Mouse (Mus musculus) ES-E14 (cell line): ENCODE data around the gene Dedd2.

ENCODE experiments used
- CHD2 ChIP-seq: IDR thresholded peaks from 2 replicates; pipeline ENCODE4 v1.6.1; 2014; ENCODE audit warnings: mild to moderate bottlenecking, low read depth, low read length, inconsistent platforms
- HCFC1 ChIP-seq: IDR thresholded peaks from 2 replicates; pipeline ENCODE4 v1.6.1; 2012; ENCODE audit warnings: low read length, inconsistent platforms, borderline replicate concordance; ENCODE audit not compliant: insufficient read depth
- MAFK ChIP-seq: IDR thresholded peaks from 2 replicates; pipeline ENCODE4 v1.6.1; 2014; ENCODE audit warnings: mild to moderate bottlenecking, low read depth, low read length, inconsistent platforms; ENCODE audit not compliant: insufficient read depth
- ZC3H11A ChIP-seq: IDR thresholded peaks from 2 replicates; pipeline ENCODE4 v1.6.1; 2012; ENCODE audit warnings: low read depth, mild to moderate bottlenecking, inconsistent platforms, low read length, borderline replicate concordance
- ZNF384 ChIP-seq: IDR thresholded peaks from 2 replicates; pipeline ENCODE4 v1.6.1; 2012; ENCODE audit warnings: low read depth, low read length, inconsistent platforms

DNA sequence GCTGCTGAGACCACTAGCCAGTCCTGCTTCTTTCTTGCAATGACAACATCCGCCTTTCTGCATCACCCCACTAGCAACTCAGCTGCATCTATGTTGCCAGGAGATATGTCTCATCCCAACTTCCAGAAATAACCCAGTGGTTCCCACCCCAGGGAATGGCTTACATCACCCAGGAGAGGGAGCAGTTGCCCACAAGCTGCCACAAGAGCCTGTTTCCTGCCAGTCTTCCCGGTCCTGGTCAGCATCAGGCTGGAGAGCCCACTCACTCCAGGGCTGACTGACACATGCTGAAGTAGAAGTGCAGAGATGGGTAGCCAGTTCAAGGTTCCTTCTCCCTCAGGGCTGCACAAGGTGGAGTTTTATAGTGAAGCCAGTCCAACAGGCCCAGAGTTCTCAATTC is 20.6 kb upstream of the Dedd2 start:
- TF ChIP-seq MAFK = no peak
- TF ChIP-seq ZC3H11A = peak; percentile 68; the same call in 1 of the 2 replicates
- TF ChIP-seq HCFC1 = no peak
- no peak for TF ChIP-seq CHD2
- peak; percentile 53; the same call in 1 of the 2 replicates for TF ChIP-seq ZNF384
